Mouse (Mus musculus) kidney, adult 2 months (tissue): ENCODE results near the gene D930007J09Rik. TPM values are rescaled to one million over a fixed set of nuclear protein-coding genes. Genes with fewer than 3 reads are reported as not detected.

Experiments used
- DNase-seq: peaks from one replicate; pipeline ENCODE4 v3.0.0; 2021
- H3K27ac ChIP-seq: fragments of 200-500 bp; 2 replicates; pipeline ENCODE4 v1.5.1; 2012; ENCODE audit warnings: low read depth, low read length, control low read depth, inconsistent platforms; ENCODE audit not compliant: insufficient read depth
- H3K27me3 ChIP-seq: fragments of 200-500 bp; replicated peaks from 2 replicates; pipeline ENCODE4 v1.6.1; 2012; ENCODE audit warnings: mild to moderate bottlenecking, moderate library complexity, low read length, inconsistent platforms; ENCODE audit not compliant: control insufficient read depth, insufficient read depth
- H3K36me3 ChIP-seq: fragments of 200-500 bp; 2 replicates; pipeline ENCODE4 v1.6.1; 2012; ENCODE audit warnings: mild to moderate bottlenecking, moderate library complexity, low read length, inconsistent platforms; ENCODE audit not compliant: control insufficient read depth, insufficient read depth
- H3K4me1 ChIP-seq: fragments of 200-500 bp; 2 replicates; pipeline ENCODE4 v1.6.1; 2011; ENCODE audit warnings: low read length; ENCODE audit not compliant: control insufficient read depth, insufficient read depth
- H3K4me3 ChIP-seq: fragments of 200-500 bp; 2 replicates; pipeline ENCODE4 v1.5.1; 2011; ENCODE audit warnings: mild to moderate bottlenecking, low read depth, low read length, control low read depth; ENCODE audit not compliant: insufficient read depth
- CTCF ChIP-seq: fragments of 200-500 bp; conservative IDR thresholded peaks from 2 replicates; pipeline ENCODE4 v1.5.1; 2011; ENCODE audit warnings: low read depth, mild to moderate bottlenecking, control low read depth, low read length, moderate library complexity, mixed read lengths; ENCODE audit not compliant: insufficient read depth, insufficient read length
- POLR2A ChIP-seq: fragments of 200-500 bp; IDR thresholded peaks from one replicate; pipeline ENCODE4 v1.6.1; 2011; ENCODE audit warnings: low read depth, low read length, control low read depth
- whole genome bisulfite sequencing: fragments of 180-500 bp; shearing (Covaris S2); methylation state at CpG from one replicate; pipeline ENCODE4 v1.1.7; 2018; 5-methylcytosine and 5-hydroxymethylcytosine counted together
- polyA plus RNA-seq: library from polyadenylated mRNA; depleted of rRNA; stranded (reverse); fragments of >200 nt; gene quantifications from 2 replicates; pipeline ENCODE4 v1.2.3, GENCODE M21; 2012

Gene D930007J09Rik
- polyA plus RNA-seq, 1 experiment: not detected

GRCm38 (mm10) chr13:32819926-32820325, 17.3 kb upstream of the D930007J09Rik start:
- DNase-seq: no peak
- 93% methylated on average over 5 of the region's 5 CpGs for WGBS
- TF ChIP-seq POLR2A (no peak), CTCF (no peak)
- Histone ChIP-seq H3K36me3 (peaks cover 3% of the 10 kb centered on the region), H3K4me3 (no peak overlapping the region), H3K4me1 (no peaks in the 10 kb centered on the region; the same call in 1 of the 2 replicates), H3K27ac (no peak overlapping the region), H3K27me3 (no peaks in the 10 kb centered on the region)

- Histone ChIP-seq H3K27ac (no peak overlapping the region), H3K4me1 (no peaks in the 10 kb centered on the region; the same call in 1 of the 2 replicates), H3K4me3 (no peak overlapping the region), H3K36me3 (peaks cover 3% of the 10 kb centered on the region), H3K27me3 (no peaks in the 10 kb centered on the region)
- no peak for DNase-seq
- WGBS: 90% methylated on average over 3 of the region's 3 CpGs
- TF ChIP-seq CTCF (no peak), POLR2A (no peak)
These were observed 16.6 kb upstream of the D930007J09Rik start for GRCm38 (mm10) chr13:32819241-32819640.

GRCm38 (mm10) chr13:32807624-32808023, 5.0 kb upstream of the D930007J09Rik start:
- 78% methylated on average over 3 of the region's 3 CpGs for WGBS
- Histone ChIP-seq H3K27me3 (no peaks in the 10 kb centered on the region), H3K36me3 (peaks cover 1% of the 10 kb centered on the region; the same call in 1 of the 2 replicates), H3K4me1 (no peaks in the 10 kb centered on the region), H3K4me3 (no peak overlapping the region), H3K27ac (no peak overlapping the region)
- TF ChIP-seq CTCF: no peak
- TF ChIP-seq POLR2A: no peak
- DNase-seq: no peak

- no peaks in the 10 kb centered on the region for H3K27me3 ChIP-seq
- DNase-seq: no peak
- H3K4me1 ChIP-seq: no peaks in the 10 kb centered on the region
- H3K36me3 ChIP-seq: peaks cover 1% of the 10 kb centered on the region; the same call in 1 of the 2 replicates
- H3K27ac ChIP-seq: no peak overlapping the region
- 84% methylated on average over 7 of the region's 7 CpGs for WGBS
- TF ChIP-seq CTCF (no peak), POLR2A (no peak)
- no peak overlapping the region for H3K4me3 ChIP-seq
These were observed 4.2 kb upstream of the D930007J09Rik start for GRCm38 (mm10) chr13:32806820-32807219.

GRCm38 (mm10) chr13:32803701-32804345, 1.2 kb upstream of the D930007J09Rik start:
- H3K4me1 ChIP-seq: no peaks in the 10 kb centered on the region
- H3K27ac ChIP-seq: no peak overlapping the region
- 75% methylated on average over 4 of the region's 4 CpGs for WGBS
- H3K4me3 ChIP-seq: no peak overlapping the region
- H3K36me3 ChIP-seq: peaks cover 1% of the 10 kb centered on the region; the same call in 1 of the 2 replicates
- H3K27me3 ChIP-seq: no peaks in the 10 kb centered on the region
- DNase-seq: no peak
- no peak for TF ChIP-seq POLR2A
- no peak for TF ChIP-seq CTCF

- Histone ChIP-seq H3K4me3 (peak within 1 kb of the TSS; percentile 76), H3K27ac (peak within 1 kb of the TSS; percentile 32), H3K27me3 (no peaks in the 10 kb centered on the region), H3K4me1 (no peaks in the 10 kb centered on the region), H3K36me3 (peaks cover 1% of the 10 kb centered on the region; the same call in 1 of the 2 replicates)
- under 1% methylated on average over 51 of the region's 51 CpGs for WGBS
- DNase-seq: peak; percentile 99
- TF ChIP-seq CTCF: 0 out of 2 replicates have a peak, but pooled peaks have one; percentile 19
- peak; percentile 7 for TF ChIP-seq POLR2A
These were observed 892 bp downstream of the D930007J09Rik start, which contains the start of gene Wrnip1 for GRCm38 (mm10) chr13:32801693-32802221. TSS of gene Wrnip1 (plus strand) at chr13:32802038.

GRCm38 (mm10) chr13:32800859-32801258, 1.8 kb downstream of the D930007J09Rik start:
- no peak for TF ChIP-seq POLR2A
- TF ChIP-seq CTCF: no peak
- no peaks in the 10 kb centered on the region for H3K27me3 ChIP-seq
- no peaks in the 10 kb centered on the region for H3K36me3 ChIP-seq
- no peak overlapping the region for H3K4me3 ChIP-seq
- H3K27ac ChIP-seq: no peak overlapping the region
- DNase-seq: peak; percentile 15
- H3K4me1 ChIP-seq: no peaks in the 10 kb centered on the region
